Mouse (Mus musculus) erythroblast, embryonic 14.5 days (primary cell): Measurements from ENCODE around the gene Tpp1.

Source experiments
- GATA1 ChIP-seq: IDR thresholded peaks from 2 replicates; pipeline ENCODE4 v1.6.1; 2012; ENCODE audit warnings: low read length, inconsistent platforms, mixed read lengths
- TAL1 ChIP-seq: IDR thresholded peaks from 3 replicates; pipeline ENCODE4 v1.6.1; 2012; ENCODE audit warnings: low read length, inconsistent platforms, mixed read lengths

DNA sequence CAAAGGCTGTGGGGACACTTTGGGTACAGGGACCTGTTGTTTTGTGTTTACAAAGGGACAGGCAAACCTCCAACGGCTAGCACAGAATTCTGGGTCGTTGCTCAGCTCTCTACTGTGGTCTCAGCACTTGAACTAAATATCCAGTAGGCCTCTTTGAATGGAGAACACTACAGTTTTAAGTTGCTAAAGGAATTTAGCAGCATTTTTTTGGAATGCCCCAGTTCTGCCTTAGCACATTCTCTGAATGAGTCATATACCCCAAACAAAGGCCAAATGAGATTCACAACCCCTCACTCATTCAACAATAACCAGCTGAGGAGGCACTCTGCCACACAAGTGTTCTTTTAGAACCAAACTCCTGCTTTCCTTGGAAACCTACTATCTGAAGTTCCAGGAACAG is 30.1 kb downstream of the Tpp1 start:
- no peak for TF ChIP-seq GATA1
- no peak for TF ChIP-seq TAL1
